Mouse (Mus musculus) neutrophil, adult 5-6 weeks (primary cell): Measurements from ENCODE around the gene Ccdc141. TPM values are rescaled to one million over a fixed set of nuclear protein-coding genes. Genes with fewer than 3 reads are reported as not detected.

Source experiments
- ATAC-seq: fragments of 151-379, 151-347 bp; 2 replicates; pipeline ENCODE4 v1.8.0; 2017; ENCODE audit warnings: mild to moderate bottlenecking, moderate TSS enrichment; ENCODE audit not compliant: insufficient number of reproducible peaks, poor library complexity, low FRiP score, severe bottlenecking; ENCODE audit errors: extremely low read depth
- total RNA-seq: library from RNA; stranded (forward); fragments of 200-1000 nt; gene quantifications from 2 replicates; pipeline ENCODE4 v1.2.3, GENCODE M21; 2017

Ccdc141 gene
- total RNA-seq, 1 experiment from 2014 or later: not detected

DNA sequence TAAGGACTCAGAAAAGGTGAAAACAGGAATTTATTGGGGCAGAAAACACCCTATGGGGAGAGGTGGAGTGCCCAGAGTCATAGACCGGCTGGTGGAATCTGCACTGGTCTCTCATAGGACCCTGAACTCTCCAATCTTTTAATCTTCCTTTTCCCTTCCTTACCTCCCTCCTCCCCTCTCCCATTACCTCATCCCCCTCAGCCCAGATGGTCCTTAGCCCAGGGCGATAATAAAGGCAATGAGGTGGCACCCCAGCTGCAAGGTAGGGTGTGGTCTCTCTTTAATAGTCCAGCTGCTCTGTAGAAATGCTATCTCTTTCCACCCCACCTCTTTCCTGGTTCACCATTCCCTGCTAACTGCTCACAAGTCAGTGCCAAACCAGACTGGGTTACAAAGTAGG is 7.0 kb upstream of the Ccdc141 start:
- no peak for ATAC-seq

DNA sequence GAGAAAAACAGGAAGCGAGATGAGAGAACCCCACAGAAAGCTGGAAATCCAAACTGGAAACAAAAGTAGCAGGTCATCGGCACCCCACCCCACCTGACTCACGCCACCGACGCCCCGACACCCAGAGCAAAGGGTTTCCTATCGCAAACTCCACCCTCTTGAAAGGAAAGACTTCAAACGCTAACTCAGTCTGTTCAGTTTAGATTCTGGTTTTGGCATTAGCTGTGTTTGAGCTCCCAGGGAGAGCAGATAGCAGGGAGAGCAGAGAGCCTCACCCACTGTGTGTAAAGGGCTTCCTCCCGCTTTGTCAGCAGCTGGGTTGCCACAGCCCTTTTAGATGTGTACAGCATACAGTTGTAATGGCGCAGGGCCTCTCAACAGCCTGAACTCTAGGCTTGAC is 6.0 kb upstream of the Ccdc141 start:
- ATAC-seq: no peak

DNA sequence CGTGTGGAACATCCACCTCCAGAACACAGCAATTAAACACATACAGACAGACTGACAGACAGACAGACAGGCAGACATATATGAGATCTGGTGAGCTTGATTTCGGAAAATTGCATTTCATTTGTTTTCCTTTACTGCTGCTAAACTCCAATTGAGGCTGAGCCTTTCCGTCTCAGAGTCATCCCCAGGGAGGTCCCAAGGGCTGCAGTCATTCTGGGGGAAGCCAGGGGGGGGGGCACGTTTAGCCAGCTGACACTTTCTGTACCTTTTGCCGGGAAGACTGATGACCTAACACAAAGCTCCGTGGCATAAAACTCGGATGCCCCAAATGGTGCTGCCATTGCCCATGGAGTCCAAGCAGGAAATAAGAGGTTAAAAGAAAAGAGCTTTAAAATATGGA is 5.0 kb upstream of the Ccdc141 start:
- ATAC-seq: no peak

DNA sequence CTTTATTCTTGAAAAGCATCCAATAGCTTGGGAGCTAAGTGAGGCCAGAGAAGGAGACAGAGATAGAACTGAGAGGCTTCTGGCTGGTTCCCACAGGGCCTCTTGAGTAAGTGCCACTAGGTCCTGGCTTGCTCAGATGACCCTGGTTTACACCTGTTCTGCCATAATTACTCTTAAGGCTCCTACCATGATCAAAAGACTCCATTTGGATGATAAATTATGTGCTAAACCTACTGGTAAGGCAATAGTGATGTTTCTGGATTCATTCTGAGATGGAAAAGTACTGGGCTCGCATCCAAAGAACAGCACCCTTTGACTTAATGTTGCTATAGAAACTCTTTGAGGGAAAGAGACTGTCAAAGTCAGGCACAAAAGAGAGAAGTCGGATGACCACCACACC is 3.9 kb upstream of the Ccdc141 start:
- ATAC-seq: no peak

DNA sequence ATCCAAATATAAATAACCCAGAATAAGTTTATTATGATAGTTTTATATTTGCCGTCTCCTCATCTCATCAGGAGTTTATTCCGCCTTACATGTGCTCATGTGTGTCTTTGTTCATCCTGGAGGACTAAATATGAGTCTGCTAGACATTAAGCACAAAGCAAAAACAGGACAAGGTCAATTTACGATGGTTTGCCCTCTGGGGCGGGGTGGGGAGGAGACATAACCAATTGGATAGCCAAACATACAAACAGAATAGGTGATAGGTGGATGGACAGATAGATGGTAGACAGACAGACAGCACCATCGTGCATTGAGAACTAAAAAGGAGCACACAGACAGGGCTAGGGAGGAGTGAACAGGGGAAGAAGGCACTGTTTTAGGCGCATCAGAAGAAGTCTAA is 3.4 kb upstream of the Ccdc141 start:
- no peak for ATAC-seq

DNA sequence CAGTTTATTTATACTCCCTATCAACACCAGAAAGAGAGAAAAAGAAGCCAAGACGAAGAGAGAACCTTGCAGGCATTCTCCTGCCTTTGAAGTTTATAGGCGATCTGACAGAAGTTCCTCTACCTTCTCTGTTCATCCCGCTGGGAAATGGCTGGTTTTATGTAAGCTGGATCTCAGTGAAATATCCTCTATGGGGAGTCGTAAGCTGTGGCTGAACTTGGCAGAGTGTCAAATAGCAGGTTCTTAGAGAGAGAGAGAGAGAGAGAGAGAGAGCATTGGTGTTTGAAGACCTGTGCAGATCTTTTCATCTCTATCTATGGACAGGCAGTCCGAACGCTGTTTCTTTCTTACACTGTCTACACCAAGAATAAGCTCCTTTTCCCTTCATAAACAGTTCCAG is 2.9 kb upstream of the Ccdc141 start:
- no peak for ATAC-seq

DNA sequence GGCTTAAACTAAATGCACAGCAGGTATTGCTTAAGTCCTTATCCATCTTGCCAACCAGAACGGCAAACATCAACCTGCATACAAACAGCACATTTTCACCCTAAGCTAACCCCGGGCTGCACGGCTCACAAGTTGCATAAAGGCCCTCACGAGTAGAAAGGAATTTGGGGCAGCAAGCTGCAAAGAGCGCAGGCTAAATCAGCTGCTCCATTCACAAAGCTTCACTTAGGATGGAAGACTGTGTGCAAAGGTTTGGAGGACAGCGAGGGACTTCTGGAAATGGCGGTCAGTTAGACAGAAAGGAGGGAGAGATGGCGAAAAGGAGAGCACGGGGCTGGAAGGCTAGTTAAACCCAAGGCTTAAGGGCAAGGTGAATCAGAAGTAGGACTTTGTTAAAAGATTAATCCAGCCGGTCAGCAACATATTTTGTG is 1.8 kb upstream of the Ccdc141 start:
- ATAC-seq: no peak

DNA sequence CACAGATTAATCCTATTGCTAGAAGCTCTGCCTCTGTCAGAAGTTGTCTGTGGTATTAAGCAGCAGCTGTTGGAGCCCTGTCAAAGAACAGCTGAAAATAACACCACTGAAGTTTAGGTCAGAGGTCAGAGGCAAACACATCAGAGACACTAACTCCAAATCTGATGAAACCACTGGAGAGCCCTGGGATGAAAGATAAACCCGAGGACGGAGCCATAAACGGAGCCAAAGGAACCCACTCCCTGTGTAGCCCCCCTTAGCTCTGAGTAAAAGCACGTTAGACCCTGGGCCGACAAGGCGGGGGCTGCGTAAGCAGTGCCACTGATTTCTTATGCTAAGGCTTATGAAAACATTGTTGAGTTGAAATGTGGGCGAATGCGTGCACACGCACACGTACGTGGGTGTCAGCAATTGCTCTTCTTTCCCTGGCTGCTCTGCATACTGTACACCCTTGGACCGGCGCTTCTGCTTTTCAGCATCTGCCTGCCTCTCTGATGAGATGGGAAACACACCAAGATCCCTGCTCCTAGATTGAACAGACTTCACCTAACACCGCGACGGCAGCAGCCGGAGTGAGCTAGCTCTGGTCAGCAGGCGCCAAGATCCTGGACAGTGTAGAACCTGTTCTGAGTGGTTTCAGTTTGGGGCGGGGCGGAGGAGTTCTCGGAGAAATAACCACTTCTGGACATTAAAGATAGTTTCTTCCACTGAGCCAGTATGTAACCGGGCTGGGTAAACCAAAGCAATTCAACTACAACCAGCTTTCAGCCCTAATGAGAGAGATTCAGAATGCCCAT is 1.2 kb upstream of the Ccdc141 start:
- ATAC-seq: no peak

DNA sequence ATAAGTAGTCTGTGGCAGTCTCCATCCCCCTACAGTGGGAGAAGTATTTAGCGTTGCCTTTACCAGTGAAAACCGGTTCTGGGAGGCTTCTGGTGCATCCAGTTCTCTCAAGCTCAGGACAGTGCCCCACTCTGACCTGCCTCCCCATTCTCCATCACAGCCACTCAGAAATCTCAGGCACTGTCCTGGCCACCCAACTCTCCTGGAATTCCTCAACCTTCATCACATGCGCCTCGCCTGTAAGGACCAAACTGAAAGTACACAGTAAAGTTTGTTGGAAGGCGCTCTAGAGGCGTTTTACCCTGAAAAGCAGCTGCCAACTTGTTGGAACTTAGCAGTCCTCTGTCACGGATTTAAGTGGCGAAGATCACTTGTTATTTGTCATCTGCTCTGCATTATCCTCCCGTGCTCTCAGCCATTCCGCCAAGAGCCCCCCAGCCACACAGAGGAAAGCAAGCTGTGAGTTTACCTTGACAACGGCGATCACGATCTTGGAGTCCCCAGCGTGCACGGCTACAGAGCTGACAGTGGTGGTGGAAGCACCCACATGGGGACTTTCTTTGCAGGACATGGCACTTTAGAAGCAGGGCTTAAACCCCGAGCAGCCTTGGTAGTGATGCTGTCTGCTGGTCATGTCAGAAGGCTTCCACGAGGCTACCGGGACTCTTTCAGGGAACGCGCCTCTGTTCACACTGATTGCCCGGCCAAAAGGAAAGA is 362 bp downstream of the Ccdc141 start:
- no peak for ATAC-seq

DNA sequence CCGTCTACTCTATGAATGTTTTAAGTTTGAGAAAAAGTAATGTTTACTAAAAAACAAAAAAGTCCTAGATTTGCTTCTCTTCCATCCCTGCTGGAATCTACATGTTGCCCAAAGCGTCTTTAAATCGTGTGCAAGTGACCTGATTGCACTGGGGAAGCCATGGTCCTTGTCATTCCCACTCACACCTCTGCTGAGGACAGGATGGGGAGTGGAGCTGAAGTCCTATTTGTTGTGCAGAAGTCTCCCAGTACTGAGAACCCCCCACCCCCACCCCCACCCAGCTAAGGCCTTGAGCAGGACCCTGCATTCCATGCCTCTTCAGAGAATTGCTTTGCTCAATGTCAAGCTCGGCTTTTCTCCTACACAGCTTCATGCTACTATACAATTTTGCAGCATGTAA is 1.2 kb downstream of the Ccdc141 start:
- no peak for ATAC-seq

DNA sequence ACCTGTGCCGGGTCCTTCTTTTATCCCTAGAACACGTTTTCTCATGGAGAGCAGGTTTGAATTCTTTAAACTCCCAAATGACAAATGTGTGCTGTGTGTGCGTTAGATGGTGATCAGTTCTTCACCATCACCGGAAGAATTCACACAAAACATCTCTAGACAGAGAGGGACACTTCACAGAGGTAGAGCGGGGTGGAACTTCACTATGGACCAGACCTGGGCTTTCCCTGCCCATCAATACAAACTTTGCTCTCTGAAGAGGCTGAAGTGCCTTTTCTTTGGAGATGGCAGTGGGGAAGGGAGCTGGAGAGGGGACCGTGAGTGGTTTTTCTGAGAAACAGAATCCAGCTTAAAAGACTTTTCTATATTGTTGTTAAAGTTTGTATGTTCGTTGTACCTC is 1.7 kb downstream of the Ccdc141 start:
- ATAC-seq: no peak

DNA sequence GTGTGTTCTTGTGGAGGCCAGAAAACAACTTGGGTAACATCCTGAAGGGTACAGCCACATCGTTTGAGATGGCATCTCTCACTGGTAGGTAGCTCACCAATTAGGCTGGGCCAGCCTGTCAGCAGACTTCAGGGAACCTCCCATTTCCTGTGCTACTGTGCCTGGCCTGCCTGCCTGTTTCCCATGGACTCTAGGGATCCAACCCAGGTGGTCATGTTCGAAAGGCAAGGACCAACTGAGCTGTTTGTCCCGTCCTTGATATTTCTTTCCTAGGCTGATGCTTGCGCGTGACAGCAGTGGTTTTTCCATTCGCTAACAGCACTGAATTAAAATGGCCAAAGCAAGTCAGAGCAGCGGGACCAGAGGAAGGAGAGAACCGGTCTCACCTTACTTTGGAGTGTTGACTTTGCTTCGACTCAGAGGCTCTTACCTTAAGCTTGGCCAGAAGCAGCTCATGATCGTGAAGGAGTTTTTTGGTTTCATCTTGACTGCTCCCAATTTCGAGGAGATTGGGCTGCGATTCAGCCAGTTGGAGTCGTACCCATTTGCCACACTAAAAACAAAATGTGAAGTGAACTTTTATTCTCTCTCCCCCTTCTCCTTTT is 2.3 kb downstream of the Ccdc141 start:
- no peak for ATAC-seq

DNA sequence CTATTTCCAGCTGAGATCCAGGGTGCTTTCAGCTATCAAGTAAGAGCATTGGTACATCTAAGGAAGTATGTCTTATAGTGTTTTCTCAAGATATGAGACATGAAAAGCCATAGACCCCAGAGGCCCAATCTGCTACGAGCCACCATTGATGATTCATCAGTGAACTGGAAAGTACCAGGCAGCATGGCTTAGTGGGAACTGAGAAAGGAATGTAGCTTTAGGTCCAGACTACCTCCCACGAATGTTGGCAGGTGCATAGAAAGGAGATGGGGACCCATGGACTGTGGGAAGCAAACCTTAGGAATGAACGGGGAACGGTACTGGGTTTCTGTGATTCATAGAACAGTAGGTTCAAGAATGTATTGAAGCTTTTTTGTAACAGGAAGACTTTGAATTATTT is 4.1 kb downstream of the Ccdc141 start:
- ATAC-seq: no peak

DNA sequence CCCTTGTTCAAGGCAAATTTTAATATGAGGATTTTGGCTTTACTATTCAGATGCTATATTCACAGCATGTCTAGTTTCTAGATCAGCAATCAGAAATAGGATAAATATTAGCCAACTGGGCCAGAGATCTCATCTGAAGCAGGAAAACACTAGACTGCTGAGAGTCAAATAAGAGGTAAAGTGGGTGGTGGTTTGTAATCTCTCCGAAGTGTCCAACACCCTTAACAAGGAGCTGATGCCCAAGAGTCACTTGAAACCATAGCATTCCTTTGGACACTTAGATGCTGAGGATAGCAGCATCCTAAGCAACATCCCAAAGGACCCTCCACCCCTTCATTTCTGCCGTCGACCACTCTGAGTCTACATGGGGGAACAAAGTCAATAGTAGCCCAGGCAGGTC is 5.8 kb downstream of the Ccdc141 start:
- ATAC-seq: no peak

DNA sequence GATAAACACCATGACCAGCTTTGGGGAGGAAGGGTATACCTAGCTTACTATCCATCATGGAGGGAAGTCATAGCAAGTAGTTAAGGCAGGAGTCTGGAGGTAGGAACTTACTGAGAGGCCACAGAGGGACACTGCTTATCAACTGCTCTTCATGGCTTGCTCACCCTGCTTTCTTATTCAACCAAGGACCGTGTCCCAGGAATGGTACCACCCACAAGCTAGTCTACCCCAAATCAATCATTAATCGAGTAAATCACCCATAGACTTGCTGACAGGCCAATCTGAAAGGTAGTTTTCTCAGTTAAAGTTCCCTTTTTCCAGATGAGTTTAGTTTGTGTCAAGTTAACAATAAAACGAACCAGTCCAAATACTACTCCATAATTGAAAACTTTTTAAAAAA is 7.1 kb downstream of the Ccdc141 start:
- ATAC-seq: no peak

DNA sequence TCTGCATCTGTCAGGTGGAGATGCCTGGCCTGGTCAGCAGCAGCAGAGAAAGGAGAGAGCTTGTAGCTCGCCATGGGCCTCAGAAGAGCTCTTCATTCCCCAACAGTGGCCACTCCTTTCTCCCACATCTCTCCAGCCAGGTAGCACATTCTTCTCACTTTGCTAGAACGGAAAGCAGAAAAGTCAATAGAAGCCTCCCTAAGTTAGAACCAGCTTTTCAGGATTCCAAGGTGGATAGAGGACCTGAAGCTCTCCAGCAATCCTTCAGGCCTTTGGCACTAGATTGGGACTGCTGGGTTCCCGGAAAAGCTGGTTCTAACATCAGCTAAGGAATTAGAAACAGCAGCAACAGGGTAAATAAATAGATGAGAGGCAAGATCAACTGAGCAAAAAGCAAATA is 8.3 kb downstream of the Ccdc141 start:
- ATAC-seq: no peak

DNA sequence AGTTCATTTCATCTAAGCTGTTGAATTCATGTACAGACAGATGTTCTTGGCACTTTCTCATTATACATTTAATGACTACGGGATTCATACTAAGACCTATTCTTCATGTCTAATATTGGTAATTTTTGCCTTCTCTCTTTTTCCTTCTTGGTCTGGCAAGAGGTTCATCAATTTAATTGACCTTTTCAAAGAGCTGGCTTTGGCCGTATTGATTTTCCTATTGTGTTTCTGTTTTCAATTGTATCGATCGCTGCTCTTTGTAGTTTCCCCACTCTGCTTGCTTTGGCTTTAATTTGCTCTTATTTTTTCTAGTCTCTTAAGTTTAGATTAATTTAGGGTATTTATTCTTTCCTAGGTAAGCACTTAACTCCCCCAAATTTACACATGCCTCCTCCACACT is 12.9 kb downstream of the Ccdc141 start:
- no peak for ATAC-seq

DNA sequence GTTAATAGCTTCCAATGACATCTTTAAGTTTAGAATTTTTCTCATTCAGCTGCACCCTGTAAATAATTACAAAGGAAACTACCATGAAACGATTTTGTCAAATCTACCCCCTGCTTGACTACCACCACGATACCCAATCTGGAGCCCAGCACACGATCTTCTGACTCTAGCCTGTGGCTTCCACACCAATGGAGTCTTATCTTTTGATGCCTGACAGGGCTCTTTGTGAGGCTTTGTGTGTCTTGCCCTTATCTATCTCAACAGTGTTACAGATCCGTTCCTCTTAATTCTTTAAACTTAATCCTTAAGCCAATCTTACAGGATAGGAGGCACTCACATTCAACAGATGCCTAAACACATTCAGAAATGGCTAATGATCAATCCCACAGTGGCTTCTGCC is 16.4 kb downstream of the Ccdc141 start:
- no peak for ATAC-seq

DNA sequence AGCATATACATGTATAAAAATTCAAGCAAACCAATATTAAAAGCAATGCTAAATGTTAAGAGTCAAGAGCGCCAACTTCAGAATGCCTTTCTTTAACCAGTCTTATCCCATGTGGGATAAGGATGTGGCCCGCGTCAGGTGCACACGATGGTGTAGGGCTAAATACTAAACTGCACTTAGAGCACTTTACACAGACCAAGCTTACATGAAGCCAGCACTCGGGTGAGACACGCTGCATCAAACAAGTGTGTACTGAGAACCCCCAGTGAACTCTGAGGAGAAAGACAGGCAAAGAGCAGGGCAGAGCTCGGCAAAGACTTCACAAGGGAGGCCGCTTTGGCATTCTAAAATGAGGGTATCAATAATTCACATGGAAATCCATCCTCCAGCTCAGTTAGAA is 19.2 kb downstream of the Ccdc141 start:
- no peak for ATAC-seq

DNA sequence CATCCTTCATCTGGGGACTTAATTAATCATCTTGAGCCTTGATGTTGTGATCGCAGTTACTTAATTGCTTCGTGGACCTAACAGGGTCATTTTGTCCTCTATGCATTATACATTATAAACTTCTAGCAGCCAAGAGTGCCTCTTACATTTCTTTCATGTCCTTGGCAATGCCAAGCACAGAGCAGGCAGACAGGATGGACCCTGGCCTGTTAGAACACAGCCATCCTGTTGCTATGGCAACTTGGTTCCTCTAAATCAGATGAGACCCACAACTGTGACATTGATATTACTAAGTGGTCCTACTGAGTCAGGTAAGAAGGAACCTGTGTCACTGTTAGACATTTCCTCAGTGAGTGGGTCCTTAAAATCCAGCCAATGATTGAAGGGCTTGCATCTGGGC is 20.9 kb downstream of the Ccdc141 start:
- ATAC-seq: no peak
